Mouse (Mus musculus) neural tube, embryonic 12.5 days (tissue): ENCODE measurements around the gene Cyp4a10. TPM values are rescaled to one million over a fixed set of nuclear protein-coding genes. Genes with fewer than 3 reads are reported as not detected.
"Not testable (repeated sequence)": the region's sequence is repeated elsewhere in the genome, so short reads cannot be mapped to it uniquely, and the experiment has no call there.

Experiments
- ATAC-seq: fragments of 200-750 bp; cut with Nextera tagmentation; 2 replicates; pipeline ENCODE4 v1.8.0; 2017; ENCODE audit warnings: low read depth, mild to moderate bottlenecking, moderate TSS enrichment, moderate library complexity; ENCODE audit not compliant: low FRiP score
- H3K27ac ChIP-seq: fragments of 300-500 bp; sonication (generic); 2 replicates; pipeline ENCODE4 v1.5.1; 2016
- H3K27me3 ChIP-seq: fragments of 300-500 bp; sonication (generic); replicated peaks from 2 replicates; pipeline ENCODE4 v1.6.1; 2016; ENCODE audit warnings: mild to moderate bottlenecking
- H3K36me3 ChIP-seq: fragments of 300-500 bp; sonication (generic); 2 replicates; pipeline ENCODE4 v1.6.1; 2016; ENCODE audit warnings: mild to moderate bottlenecking
- H3K4me1 ChIP-seq: fragments of 300-500 bp; sonication (generic); 2 replicates; pipeline ENCODE4 v1.6.1; 2016
- H3K4me2 ChIP-seq: fragments of 300-500 bp; sonication (generic); replicated peaks from 2 replicates; pipeline ENCODE4 v1.6.1; 2016; ENCODE audit warnings: mild to moderate bottlenecking
- H3K4me3 ChIP-seq: fragments of 300-500 bp; sonication (generic); 2 replicates; pipeline ENCODE4 v1.5.1; 2016
- H3K9ac ChIP-seq: fragments of 300-500 bp; sonication (generic); 2 replicates; pipeline ENCODE4 v1.6.1; 2016; ENCODE audit warnings: mild to moderate bottlenecking
- H3K9me3 ChIP-seq: fragments of 300-500 bp; sonication (generic); 2 replicates; pipeline ENCODE4 v1.6.1; 2016; ENCODE audit warnings: mild to moderate bottlenecking
- WGBS: fragments of 180-500 bp; shearing (Covaris S2); methylation state at CpG from one replicate; pipeline ENCODE4 v1.1.7; 2016; 5-methylcytosine and 5-hydroxymethylcytosine counted together
- polyA plus RNA-seq: library from polyadenylated mRNA; unstranded; fragments of >200 nt; fragmentation: Nextera tagmentation; extraction: Ambion mirVana; gene quantifications from 2 replicates; pipeline ENCODE4 v1.2.1, GENCODE M21; 2016

Cyp4a10 gene
- polyA plus RNA-seq: not detected in 2 replicates

DNA sequence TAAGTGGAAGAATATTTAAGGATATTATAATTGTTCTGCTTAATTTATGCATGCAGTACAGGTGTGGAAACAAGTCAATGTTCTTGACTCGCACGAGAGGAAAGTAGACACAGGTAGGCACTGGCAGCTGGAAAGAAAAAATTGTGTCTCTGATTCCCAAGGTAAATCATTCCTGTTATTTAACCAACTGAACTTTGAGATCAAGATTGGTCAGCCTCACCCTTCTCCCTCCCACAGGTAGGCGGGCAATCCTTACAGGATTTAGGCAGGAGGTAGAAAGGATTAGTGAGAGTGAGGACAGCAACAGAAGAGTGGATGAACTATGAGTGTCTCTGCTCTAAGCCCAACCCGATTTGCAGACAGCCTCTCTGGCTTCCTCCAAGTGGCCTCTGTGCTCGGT, at the start of gene Cyp4a10:
Gene Cyp4a10 (plus strand): TSS at position 265 of the 400 bp plus-strand sequence.
- H3K4me3 ChIP-seq, H3K36me3 ChIP-seq, H3K27me3 ChIP-seq, ATAC-seq, H3K4me2 ChIP-seq, H3K27ac ChIP-seq, H3K9ac ChIP-seq, H3K9me3 ChIP-seq, H3K4me1 ChIP-seq: not testable (repeated sequence)
- 87% methylated on average over 5 of the region's 5 CpGs for WGBS

DNA sequence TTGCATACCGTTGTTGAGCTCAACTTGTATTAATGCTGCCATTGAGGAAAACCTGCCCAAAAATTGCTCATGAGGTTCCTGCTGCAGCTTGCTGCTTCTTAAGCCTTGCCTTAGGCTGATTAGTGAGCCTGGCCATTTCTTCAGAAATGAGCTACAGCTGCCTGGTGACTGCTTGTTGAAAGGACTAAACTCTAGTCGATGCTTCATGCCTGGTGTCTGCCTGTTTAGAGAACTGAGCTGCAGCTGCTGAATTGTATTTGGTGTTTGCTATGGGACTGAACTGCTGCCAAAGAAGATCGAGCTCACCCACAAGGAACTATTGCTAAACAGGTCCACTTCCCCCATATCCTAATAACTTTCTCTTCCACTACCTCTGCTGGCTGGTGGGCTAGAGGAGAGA, 44.5 kb upstream of the Cyp4a10 start:
- not testable (repeated sequence) for H3K4me3 ChIP-seq, H3K4me1 ChIP-seq, H3K27ac ChIP-seq, H3K36me3 ChIP-seq, H3K4me2 ChIP-seq, H3K27me3 ChIP-seq, ATAC-seq, H3K9ac ChIP-seq, H3K9me3 ChIP-seq
- 77% methylated on average over 3 of the region's 3 CpGs for WGBS

DNA sequence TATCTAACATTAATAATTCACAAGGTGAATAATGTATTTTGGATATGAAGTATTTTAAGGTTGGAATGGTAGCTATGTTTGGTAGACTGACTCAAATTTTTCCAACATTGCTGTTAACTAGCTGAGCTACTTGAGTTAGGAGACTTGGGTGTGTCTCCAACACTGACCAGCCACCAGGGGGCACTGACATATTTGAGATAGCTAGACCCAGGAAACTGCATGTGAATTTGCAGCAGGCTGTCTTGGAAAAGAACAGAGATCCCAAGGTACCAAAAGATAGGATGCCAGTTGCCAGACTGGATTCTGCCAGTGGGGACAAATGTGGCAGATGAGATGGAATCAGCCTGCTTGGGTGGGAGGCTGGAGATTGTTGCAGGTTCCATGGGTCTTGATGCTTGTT, 42.0 kb upstream of the Cyp4a10 start:
- H3K4me1 ChIP-seq, H3K4me3 ChIP-seq, ATAC-seq: not testable (repeated sequence)

DNA sequence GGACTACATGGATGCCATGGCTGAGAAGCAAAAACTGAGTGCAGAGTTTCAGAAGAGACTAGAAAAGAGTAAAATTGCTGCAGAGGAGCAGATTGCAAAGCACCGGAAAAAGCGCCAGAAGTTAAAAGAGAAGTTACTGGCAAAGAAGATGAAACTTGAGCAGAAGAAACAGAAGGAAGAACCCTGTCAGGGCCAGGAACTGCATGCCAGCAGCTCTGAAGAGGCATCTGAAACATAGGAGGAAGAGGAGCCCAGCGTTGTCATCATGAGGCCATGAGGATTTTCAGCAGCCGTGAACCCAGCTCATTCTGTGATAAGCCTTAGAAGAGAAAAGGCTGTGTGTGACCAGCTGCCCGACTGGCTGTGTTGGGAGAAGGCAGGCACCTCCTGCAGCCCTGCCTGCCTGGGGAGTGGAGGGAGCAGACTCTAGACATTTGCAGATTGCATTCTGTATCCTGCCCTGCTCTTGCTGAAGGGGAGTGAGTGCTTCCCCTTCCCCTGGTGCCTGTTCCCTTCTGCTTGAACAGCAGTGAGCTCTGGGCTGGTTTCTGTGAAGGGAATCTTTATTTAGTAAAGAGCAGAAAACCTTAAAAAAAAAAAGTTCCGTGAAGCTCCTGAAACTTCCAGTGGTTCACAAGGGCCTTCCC, 36.9 kb upstream of the Cyp4a10 start:
- Histone ChIP-seq H3K4me1 (no peaks in the 10 kb centered on the region), H3K4me2 (no peak overlapping the region), H3K27me3 (no peaks in the 10 kb centered on the region), H3K36me3 (no peaks in the 10 kb centered on the region), H3K9me3 (no peaks in the 10 kb centered on the region), H3K4me3 (no peak overlapping the region), H3K9ac (no peak overlapping the region), H3K27ac (no peak overlapping the region)
- WGBS: 80% methylated on average over 6 of the region's 6 CpGs
- ATAC-seq: no peak

More for the DNA sequence above, 42.0 kb upstream of the Cyp4a10 start:
- not testable (repeated sequence) for H3K4me2 ChIP-seq, H3K9ac ChIP-seq, H3K36me3 ChIP-seq, H3K27ac ChIP-seq, H3K9me3 ChIP-seq, H3K27me3 ChIP-seq

DNA sequence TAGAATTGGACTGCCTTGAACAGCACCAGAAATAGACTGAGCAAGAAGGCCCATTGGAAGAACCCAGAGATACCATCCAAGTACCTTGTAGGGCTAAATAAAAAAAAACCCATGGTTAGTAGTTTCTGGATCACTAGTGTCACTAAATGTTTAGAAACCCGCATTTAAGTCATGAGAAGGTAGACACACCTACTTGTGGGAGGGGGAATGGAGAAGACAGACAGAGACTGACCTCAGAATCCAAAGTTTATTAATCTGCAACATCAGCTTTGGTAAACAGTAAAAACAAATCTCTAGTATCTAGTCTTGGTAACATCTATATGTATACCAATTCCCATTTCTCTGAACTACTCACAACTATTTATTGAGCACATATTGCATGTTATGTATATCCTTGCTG, 22.1 kb upstream of the Cyp4a10 start, which contains the start of gene Cyp4a14:
Gene Cyp4a14 (minus strand): TSS at position 142 of the 400 bp plus-strand sequence.
- whole genome bisulfite sequencing: 92% methylated on average over 1 of the region's 1 CpGs

DNA sequence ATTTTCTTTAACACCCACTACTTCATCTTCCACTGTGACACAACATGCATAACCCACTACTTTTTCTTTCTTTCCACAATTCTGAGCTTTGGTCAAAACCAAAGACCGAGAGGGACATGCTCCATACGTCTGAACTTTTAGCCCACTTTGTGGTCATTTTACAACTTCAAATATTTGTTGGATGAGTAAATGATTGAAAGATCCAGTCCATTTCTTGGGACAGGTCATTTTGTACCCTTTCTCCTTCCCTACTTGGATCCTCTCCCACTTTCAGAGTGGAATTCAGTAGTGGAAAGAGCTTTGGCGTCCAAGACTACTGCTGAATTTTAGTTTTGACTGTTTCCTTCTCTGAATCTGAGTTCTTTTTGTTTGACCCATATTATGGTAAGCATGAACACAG, 20.6 kb upstream of the Cyp4a10 start:
- H3K9ac ChIP-seq: no peak overlapping the region

More for the DNA sequence above, 22.1 kb upstream of the Cyp4a10 start, which contains the start of gene Cyp4a14:
- Histone ChIP-seq H3K27me3 (no peaks in the 10 kb centered on the region), H3K4me1 (no peaks in the 10 kb centered on the region), H3K9ac (no peak within 1 kb of the TSS), H3K36me3 (no peaks in the 10 kb centered on the region), H3K4me3 (no peak within 1 kb of the TSS), H3K27ac (no peak within 1 kb of the TSS), H3K4me2 (no peak within 1 kb of the TSS), H3K9me3 (no peaks in the 10 kb centered on the region)
- no peak for ATAC-seq

DNA sequence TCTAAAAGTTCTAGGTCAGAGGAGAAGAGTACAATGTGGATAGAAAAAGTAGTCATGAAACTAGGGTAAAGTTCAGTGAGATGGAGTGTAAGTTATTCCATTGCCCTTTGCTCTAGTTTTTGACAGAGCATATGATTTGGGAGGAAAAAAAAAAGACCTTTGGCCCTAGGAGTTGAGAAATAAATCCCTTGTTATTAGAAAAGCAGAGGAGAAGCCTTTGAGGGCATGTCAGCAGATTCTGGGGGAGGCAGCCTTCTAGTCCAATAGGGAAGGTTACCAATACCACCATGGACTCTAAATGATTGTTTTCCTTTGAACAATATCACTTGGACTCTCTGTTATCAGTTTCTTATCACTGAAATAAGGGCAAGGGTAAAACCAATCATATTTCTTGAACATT, 4.1 kb upstream of the Cyp4a10 start:
- not testable (repeated sequence) for H3K27ac ChIP-seq, H3K9ac ChIP-seq, H3K4me1 ChIP-seq, H3K27me3 ChIP-seq, H3K9me3 ChIP-seq, H3K4me3 ChIP-seq, H3K36me3 ChIP-seq, H3K4me2 ChIP-seq, ATAC-seq

More for the DNA sequence above, 20.6 kb upstream of the Cyp4a10 start:
- ATAC-seq: no peak
- 90% methylated on average over 3 of the region's 3 CpGs for WGBS
- no peaks in the 10 kb centered on the region for H3K27me3 ChIP-seq
- no peaks in the 10 kb centered on the region for H3K9me3 ChIP-seq
- H3K4me2 ChIP-seq: no peak overlapping the region
- H3K27ac ChIP-seq: no peak overlapping the region
- H3K4me1 ChIP-seq: no peaks in the 10 kb centered on the region
- H3K4me3 ChIP-seq: no peak overlapping the region
- H3K36me3 ChIP-seq: no peaks in the 10 kb centered on the region

DNA sequence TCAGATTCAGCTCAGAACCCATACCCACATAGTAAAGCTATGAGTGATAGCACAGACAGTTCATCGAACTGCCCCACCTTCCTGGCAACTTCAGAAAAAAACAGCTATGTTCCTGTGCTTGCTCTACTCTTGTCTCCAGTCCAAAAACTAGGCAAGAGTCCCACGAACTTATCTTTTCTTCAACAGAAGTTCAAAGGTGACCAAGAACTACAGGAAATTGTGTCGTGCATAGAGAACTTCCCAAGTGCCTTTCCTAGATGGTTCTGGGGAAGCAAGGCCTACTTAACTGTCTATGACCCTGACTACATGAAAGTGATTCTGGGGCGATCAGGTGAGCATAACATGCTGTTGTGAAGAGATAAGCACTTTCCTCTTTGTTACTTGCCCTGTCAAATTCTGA, 1.4 kb downstream of the Cyp4a10 start:
- Histone ChIP-seq H3K36me3 (no peaks in the 10 kb centered on the region), H3K27ac (no peak overlapping the region), H3K4me2 (no peak overlapping the region), H3K9me3 (no peaks in the 10 kb centered on the region), H3K4me3 (no peak overlapping the region), H3K4me1 (no peaks in the 10 kb centered on the region), H3K27me3 (no peaks in the 10 kb centered on the region), H3K9ac (no peak overlapping the region)
- no peak for ATAC-seq
- WGBS: 89% methylated on average over 4 of the region's 4 CpGs

DNA sequence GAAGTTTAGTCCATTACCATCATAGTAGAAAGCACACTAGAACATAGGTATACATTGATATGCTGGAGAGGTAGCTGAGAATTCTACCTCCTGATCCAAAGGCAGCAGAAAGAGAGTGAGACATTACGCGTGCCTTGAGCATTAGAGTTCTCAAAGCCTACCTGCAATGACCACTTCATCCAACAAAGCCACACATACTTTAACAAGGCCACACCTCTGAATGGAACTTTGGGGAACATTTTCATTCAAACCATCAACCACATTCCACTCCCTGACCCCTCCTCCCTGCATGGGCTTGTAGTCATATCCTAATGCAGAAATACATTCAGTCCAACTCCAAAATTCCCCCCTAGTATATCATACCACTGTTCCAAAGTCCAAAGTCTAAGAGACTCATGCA, 3.7 kb downstream of the Cyp4a10 start:
- 95% methylated on average over 2 of the region's 2 CpGs for WGBS
- Histone ChIP-seq H3K4me1 (no peaks in the 10 kb centered on the region), H3K9me3 (no peaks in the 10 kb centered on the region), H3K27me3 (no peaks in the 10 kb centered on the region), H3K4me3 (no peak overlapping the region), H3K27ac (no peak overlapping the region), H3K4me2 (no peak overlapping the region), H3K36me3 (no peaks in the 10 kb centered on the region), H3K9ac (no peak overlapping the region)
- ATAC-seq: no peak

DNA sequence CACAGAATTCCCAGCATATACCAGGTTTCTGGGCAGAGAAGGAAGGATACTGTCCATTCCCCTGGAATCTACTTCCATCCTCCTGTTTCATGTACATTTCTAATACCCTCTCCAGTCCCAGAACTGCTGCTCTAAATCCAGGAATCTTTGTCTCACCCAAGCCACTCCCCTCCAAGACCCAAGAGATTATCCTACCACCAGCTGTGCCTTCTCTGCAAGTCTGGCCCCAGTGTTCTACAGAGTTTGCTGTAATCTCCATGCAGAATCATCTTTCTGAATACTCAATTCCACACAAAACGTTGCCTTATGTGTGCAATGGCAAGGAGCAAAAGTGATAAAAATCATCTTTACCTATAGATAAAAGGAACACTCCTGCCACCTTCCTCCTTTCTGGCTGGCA, 27.0 kb downstream of the Cyp4a10 start:
- no peaks in the 10 kb centered on the region for H3K36me3 ChIP-seq
- ATAC-seq: no peak

DNA sequence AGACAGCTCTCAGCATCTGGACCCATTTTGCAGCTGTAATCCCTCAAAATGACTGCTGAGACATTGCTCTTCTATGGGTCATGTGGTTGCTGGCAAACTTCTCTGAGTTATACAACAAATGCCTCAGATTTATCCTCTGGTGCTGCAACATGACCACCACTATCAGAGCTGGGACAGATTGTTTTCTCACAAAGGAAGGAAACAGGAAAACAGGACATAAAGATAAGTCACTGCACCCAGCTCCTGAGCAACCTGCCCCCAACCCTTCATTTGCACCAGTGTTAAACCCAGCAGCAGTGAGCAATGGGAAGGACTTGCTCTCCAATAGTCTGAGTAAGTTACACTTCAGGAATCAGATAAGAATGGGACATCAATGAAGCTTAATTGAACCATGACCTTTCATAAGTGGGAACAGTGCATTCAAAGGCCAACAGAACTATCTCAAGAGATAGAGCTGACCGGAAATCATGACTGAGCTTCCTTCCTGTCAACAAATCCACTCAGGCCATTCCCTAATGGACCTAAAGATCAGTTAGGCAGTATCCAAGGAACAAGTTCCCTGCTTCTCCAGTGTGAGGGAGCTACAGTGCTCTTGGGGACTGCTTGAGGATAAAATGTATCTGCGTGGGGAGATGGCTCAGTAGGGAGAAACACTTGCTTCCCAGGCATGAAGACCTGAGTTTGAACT, 28.2 kb downstream of the Cyp4a10 start:
- no peaks in the 10 kb centered on the region for H3K27me3 ChIP-seq
- H3K9ac ChIP-seq: no peak overlapping the region
- H3K4me1 ChIP-seq: no peaks in the 10 kb centered on the region
- H3K9me3 ChIP-seq: no peaks in the 10 kb centered on the region
- ATAC-seq: no peak
- H3K4me3 ChIP-seq: no peak overlapping the region
- 82% methylated on average over 2 of the region's 2 CpGs for WGBS
- no peak overlapping the region for H3K27ac ChIP-seq
- H3K4me2 ChIP-seq: no peak overlapping the region
- H3K36me3 ChIP-seq: no peaks in the 10 kb centered on the region

More for the DNA sequence above, 27.0 kb downstream of the Cyp4a10 start:
- Histone ChIP-seq H3K4me1 (no peaks in the 10 kb centered on the region), H3K4me3 (no peak overlapping the region), H3K4me2 (no peak overlapping the region), H3K9ac (no peak overlapping the region), H3K27me3 (no peaks in the 10 kb centered on the region), H3K27ac (no peak overlapping the region), H3K9me3 (no peaks in the 10 kb centered on the region)
- WGBS: 63% methylated on average over 1 of the region's 1 CpGs

DNA sequence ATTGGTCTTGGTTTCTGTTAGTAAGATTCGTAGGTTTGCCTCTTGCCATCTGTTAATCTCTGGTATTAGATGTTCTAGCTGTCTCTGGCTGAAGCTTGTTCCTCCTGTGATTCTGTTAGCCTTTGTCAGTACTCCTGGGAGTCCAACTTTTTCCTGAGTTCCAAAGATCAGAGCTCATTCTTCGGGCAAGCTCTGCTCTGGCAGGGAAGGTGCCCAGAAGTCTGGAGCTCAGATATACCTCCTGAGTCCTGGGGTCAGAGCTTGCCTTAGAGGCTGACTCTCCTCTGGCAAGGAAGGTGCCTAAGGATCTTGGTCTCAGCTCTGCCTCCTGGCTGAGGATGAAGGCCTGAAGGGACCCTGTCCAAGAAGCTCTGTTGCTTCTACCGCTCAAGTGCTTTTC, 34.7 kb downstream of the Cyp4a10 start:
- Histone ChIP-seq H3K9ac (no peak overlapping the region), H3K27ac (no peak overlapping the region), H3K4me2 (no peak overlapping the region), H3K4me1 (no peaks in the 10 kb centered on the region), H3K4me3 (no peak overlapping the region), H3K36me3 (no peaks in the 10 kb centered on the region), H3K9me3 (no peaks in the 10 kb centered on the region), H3K27me3 (no peaks in the 10 kb centered on the region)
- 85% methylated on average over 3 of the region's 3 CpGs for WGBS
- no peak for ATAC-seq

DNA sequence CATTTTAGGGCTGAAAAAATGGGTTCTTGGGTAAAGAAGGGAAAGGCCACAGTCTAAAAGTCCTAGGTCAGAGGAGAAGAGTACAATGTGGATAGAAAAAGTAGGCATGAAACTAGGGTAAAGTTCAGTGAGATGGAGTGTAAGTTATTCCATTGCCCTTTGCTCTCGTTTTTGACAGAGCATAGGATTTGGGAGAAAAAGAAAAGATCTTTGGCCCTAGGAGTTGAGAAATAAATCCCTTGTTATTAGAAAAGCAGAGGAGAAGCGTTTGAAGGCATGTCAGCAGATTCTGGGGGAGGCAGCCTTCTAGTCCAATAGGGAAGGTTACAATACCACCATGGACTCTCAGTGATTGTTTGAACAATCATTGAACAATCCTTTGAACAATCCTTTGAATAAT, 37.4 kb downstream of the Cyp4a10 start:
- Histone ChIP-seq H3K4me1 (no peaks in the 10 kb centered on the region), H3K27ac (no peak overlapping the region), H3K4me2 (no peak overlapping the region), H3K9me3 (no peaks in the 10 kb centered on the region), H3K4me3 (no peak overlapping the region), H3K36me3 (no peaks in the 10 kb centered on the region), H3K27me3 (no peaks in the 10 kb centered on the region), H3K9ac (no peak overlapping the region)
- ATAC-seq: no peak
- 69% methylated on average over 2 of the region's 2 CpGs for WGBS
